Mouse (Mus musculus): ENCODE results near the gene Kiz. TPM values are rescaled to one million over a fixed set of nuclear protein-coding genes. Genes with fewer than 3 reads are reported as not detected.

Gene Kiz
- total RNA-seq, 2 experiments from 2014 or later = 39.9 to 50.6 TPM

Other genes starting within 250 kb of the Kiz start
- 10 to 100 TPM; 36.8 to 38.3 TPM for gene Xrn2, start 157.1 kb downstream of the Kiz start, total RNA-seq (2021)
- gene Nkx2-4, start 229.6 kb downstream of the Kiz start, total RNA-seq (2021) = not detected

Data from heart, postnatal 10 days (tissue).